Mouse (Mus musculus) T-helper 1 cell (primary cell): Measurements from ENCODE around the gene Dnajc6.

Experiments
- in situ Hi-C: fragments of 300-600 bp; cut with MboI, MseI; formaldehyde crosslinking; loops from one replicate; pipeline ENCODE4 v1.15.1; 2025; ENCODE audit warnings: high pct_unique_total_duplicates

Gene Dnajc6

DNA sequence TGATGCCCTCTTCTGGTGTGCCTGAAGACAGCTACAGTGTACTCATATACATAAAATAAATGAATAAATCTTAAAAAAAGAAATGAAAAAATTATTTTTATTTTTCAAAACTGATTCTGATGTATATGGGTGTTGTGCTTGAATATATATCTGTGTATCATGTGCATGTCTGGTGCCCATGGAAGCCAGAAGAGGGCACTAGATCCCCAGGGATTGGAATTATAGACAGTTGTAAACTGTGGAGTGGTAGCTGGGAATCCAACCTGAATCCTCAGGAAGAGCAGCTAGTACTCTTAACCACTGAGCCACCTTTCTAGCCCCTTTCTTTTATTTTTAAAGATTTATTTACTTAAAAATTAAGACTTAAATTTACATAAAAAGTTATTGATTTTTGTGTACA lies 9.9 kb downstream of the Dnajc6 start:
- in situ Hi-C loops, result no loop called here

DNA sequence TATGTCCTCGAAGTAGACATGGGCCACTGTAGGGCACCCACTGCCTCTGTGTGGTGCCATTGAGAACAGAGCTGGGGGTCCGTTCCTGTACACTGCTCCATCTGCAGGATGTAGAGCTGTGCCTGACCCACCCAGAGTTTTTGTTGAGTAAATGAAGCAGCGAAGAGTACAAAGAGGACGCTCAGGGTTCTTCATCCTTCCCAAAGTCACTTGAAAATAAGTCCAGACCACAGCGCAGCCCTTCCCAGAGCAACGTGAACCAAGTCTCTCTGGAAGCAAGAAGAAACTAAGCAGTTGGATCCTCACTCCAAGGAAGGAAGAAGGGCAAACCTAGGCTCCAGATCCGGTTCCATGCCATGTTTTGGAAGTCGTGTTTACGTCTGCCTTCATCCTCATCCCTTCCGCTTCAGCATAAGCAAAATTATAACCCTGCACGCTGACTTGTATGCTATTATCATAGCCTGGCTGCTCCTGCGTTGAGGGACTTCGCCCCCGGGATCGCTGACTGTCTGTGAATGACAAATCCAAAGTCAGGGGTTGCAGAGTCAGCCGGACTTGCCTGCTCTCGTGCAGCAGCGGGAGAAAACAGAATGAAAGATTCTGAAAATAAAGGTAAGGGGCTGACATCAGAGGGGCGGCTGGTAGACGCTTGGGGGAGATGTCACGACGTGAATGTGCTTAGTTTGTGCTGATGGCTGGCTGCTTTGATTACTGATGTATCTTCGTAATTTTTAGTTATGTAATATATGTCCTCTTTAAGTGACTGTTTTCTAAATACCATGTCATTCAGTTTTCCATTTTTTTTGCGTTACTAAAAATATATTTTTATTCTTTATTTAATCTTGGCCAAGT lies 11.3 kb downstream of the Dnajc6 start:
- in situ Hi-C loops, result no loop called here

DNA sequence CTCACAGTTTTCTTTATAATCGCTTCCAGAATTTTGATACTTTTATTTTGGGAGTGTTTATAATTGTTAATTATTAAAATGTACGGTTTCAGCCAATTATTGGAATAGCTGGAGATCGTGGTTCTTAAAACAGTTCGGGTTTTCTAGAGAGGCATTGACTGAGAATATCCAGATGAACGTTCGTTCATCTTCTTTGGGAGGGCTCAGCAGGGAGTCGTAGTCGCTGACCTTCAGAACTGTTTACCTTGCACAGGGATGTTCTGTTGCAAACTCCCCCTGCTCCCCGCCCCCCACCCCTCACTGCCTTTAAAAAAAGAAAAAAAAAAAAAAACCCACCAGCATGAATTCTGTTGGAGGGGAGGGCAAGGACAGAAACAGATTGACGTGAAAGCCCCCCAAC lies 12.0 kb downstream of the Dnajc6 start:
- in situ Hi-C loops, result no loop called here

DNA sequence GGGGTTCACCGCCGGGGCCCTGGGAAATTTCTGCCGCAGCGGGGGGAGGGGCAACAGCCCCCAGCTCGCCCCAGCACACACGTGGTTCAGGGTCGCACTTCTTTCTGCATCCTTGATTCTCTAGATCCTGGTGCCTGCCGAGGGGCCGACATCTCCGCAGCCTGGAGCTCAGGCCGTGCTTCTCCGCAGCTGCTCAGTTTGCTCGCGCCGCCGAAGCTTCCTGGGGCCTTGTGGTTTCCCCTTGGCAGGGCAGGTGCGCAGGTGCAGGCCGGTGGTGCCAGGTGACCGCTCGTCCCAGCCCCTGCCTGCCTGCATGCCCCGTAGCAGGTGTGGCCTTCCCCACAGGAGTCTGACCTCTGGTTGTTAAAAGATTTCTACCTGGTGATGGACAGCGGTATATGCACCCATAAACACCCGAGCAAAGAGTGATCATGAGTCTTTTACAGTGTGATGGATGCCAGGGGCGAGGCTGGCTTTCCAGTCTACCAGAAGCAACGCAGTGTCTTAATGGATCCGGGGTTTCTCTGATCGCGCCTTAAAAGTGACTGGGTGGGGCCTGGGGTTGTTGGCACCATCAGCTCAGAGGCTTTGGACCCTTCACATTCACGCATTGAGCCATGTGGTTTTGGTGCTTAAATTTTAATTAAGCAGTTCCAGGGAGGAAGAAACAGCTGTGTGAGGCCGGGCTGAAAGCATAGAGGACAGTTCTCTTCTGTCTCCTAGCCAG lies 12.6 kb downstream of the Dnajc6 start:
- in situ Hi-C loops, result no loop called here

DNA sequence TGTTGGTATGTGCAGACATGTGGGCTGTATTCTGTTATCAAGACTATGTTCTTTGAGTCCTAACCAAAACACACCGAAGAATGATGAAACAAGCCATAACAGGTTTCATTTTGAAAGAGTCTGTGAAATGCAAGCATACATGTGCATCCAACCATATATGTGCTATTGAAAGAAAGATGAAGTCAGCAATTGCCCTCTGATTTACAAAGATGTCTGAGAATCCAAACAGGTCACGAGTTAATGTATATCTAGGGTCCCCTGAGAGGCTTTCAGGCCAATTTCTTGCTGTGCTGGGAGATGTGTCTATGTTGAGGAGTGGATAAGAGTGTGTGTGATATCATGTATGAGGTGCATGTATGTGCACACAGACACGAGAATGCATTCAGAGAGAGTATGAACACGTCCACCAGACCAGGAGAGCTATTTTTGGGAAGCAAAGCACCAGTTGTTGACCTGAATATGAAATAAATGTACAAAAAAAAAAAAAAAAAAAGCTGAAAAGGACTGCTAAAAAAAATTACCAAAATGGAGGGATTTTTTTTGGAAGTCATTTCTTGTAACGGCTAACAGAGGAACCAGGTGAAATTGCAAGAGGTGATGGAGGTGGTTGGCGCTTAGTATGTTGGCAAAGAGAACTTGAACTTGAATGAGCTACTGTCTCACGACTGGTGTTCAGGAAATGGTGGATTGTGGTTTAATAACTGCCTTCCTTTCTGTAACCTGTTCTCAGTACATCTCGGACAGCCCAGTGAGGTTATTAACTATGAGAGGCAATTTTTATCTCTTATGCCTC lies 13.9 kb downstream of the Dnajc6 start:
- in situ Hi-C loops, result no loop called here

DNA sequence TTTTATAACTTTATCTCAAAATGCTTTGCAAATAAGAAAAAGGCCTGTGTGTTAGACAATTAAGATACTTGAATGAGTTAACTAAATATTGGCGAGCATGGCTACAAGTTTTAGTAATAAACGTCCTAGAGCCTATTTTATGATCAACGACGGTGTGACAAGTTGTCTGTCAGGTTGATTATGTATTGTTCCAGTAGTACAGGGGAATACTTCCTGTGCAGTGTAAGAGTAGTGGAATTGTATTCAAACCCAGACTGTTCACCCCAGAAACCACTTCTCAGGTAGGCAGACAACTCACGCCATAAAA lies 14.4 kb downstream of the Dnajc6 start:
- in situ Hi-C loops, result no loop called here

DNA sequence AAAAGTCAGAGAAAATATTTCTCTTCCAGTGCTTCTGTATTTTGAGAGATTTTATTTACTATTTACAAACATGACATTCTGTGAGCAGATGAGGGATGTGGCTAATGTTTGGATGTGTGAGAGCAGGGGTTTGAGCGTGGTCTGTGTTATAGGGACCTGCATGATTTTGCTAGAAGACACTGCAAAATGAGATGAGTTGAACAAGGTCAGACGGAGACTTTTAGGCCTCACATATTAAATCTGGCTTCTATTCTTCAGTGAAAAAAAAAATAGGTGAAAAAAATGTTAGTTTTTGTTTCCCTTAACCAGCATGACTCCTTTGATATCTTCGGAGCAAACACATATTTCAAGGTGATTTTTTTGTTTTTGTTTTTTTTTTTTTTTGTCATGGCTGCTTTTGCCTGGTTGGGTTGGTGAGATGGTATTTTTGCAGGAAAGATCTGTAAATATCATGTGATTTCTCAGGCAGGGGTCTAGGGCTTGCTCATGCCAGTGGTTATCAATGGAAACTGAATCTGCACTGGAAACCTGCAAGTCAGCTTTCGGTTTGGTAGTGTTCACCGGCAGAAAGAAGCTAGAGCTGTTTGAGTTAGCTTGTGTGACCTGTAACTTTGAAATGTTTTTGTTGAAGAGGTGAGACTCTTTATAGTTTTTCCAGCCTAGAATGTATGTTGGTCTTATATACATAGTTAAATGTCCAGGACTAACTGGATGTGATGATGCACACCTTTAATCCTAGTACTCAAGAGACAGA lies 15.5 kb downstream of the Dnajc6 start:
- in situ Hi-C loops, result no loop called here

DNA sequence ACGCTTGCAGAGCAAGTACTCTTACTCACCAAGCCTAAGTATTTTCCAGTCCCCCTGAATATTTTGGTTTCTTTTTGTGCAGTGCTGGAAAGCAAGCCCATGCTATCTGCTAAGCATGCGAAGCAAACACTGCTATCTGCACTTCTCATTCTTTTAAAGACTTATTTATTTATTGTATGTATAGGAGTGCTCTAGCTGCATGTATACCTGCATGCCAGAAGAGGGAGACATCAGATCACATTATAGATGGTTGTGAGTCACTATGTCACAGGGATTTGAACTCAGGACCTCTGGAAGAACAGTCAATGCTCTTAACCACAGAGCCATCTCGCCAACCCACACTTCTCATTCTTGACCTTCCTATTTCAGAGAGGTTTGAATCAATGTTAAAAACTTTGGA lies 16.8 kb downstream of the Dnajc6 start:
- in situ Hi-C loops, result no loop called here

DNA sequence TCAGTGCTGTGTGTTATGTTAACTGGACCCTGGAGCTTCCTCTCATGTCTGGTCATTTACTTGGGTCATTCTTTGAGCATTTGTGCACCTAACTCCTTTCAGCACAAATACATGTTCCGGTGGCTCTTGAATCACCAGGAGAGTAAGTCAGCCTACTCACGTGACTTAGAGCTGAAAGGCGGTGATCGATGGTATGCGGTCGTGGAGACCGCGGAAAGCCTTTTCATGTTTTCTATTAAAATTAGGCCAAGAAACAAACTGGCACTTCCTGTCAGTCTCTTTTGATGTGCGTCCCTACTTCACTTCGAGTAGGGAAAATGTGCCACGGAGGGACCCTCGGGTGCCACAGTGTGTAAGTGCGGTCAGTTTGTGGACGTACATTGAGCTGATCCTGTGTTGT lies 19.4 kb downstream of the Dnajc6 start:
- in situ Hi-C loops, result no loop called here

DNA sequence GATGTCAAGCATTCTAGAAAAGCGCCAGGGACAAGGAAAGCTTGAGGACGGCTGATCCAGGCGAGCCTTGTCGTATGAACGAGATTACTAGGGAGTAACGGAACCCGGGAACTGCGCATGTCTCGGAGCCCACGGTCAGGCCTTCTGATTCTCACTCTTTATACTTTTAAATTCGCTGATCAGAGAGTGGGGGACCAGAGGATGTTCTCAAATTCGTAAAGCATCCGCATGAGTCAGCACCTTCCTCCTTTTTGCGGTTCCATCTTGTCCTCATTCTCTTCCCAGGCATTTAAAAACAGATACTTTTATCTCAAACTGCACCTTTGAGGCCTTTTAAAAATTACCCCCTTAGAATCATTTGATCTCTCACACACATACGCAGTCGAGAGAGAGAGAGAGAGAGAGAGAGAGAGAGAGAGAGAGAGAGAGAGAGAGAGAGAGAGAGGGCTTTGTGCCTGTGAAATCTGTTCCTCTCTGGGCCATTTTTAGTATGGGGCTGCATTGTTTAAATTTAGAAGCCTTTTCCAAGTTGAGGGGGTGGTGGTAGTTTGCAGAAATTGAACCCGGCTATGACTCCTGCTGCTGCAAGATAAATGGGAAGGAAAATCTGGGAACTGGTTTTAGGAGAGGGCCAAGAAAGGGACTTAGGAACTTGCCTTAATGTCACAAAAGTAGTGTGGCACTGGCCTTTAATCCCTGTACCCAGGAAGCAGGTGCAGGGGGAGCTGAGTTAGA lies 20.2 kb downstream of the Dnajc6 start:
- in situ Hi-C loops, result no loop called here

DNA sequence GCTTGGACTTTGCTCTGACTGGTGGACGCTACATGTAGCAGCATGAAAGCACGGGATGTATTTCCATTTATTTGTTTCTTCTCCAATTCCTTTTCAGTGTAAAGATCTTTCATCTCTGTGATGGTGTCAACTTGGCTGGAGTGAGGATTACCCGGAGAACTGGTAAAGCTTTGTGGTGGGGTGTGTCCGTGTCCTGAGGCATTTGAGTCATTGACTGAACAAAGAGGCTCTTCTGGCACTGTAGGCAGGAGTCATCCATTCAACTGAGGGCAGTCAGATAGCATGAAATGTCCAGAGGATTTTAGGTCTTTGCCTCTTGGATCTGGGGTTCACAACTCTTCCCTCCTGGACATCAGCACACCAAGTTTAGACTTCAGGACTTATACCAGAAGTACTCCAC lies 35.5 kb downstream of the Dnajc6 start:
- in situ Hi-C loops, result no loop called here

DNA sequence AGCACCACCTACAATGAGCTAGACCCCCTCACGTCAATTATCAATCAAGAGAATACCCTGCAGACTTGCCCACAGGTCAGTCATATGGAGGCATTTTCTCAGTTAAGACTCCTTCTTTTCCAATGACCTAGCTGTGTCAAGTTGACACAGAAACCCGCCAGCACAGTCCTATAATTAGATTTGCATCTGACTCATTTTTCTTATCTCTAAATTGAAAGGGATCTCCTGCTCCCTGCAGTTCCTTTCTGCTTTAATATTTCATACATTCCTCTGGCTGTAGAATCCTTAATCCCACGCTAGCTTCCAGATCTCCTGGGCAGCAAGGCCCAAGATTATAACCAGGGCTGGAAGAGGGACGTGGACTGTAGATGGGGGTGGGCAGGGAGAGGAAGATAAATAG lies 44.1 kb downstream of the Dnajc6 start:
- in situ Hi-C loops, result no loop called here

DNA sequence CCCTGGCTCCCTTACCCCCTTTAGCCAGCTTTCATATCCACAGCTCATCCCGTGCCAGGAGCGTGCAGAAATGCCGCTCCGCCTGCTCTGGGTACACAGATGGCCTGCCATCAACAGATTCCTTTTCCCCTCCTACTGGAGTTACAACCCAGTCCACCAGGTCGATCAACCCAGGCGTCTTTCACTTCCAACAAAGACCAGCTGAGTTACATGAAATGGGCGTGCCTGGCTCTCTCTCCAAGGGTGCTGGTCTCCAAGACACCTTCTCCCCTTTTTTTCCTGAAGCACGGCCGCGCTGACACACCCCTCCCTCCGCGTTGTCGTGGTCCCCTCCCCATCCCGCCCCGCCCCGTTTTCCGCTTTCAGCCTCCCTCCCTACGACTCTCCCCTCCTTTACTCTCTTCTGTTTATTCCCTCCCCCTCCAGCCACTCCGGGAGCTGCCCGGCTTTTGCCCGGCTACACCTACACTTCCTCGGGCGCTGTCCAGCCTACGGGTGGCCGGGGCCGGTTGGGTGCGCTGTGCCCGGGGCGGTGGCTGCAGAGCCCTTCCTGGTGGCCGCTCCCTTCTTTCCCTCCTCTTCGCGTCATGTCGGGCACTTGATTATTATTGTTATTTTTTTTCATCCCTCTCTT lies 53.6 kb downstream of the Dnajc6 start:
- in situ Hi-C loops, result no loop called here

DNA sequence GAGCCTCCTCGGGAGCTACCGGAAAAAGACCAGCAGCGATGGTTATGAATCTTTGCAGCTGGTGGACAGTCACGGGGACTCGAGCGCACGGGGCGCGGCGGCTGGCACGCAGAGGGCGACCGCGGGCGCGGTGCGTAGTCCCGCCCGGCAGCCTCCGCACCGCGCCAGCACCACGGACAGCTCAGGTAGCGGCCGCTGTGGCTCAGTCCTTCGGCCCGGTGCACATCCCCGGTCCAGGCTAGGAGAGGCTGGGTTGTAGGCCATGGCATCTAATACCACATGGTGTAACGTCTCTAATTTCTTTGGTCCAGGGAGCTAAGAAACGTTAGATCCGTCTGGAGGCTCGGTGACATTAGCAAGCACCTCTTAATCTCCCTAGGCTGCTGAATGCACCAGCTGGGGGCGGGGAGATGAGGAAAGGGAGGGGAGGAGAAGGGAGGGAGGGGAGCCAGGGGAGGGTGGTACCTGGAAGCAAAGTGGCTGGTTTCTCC lies 54.3 kb downstream of the Dnajc6 start:
- in situ Hi-C loops, result no loop called here

DNA sequence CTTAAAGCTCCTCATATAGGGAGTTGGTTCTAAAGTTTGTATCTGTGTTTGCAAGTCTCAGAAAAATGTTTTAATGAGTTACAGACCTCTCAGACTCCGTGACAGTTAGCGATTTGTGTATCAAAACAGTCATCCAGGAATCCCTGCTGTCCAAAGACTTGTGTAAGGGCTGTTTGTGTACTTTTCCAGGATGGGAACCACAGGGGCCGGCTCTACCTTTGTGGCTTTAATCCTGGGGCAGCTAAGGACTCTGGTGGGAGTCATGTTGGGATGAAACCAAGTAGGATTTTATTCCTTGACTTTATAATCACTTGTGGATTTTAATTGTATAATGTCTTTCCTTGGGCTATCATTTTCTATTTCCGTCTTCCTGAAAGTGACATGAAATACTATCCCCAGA lies 55.0 kb downstream of the Dnajc6 start:
- in situ Hi-C loops, result no loop called here

DNA sequence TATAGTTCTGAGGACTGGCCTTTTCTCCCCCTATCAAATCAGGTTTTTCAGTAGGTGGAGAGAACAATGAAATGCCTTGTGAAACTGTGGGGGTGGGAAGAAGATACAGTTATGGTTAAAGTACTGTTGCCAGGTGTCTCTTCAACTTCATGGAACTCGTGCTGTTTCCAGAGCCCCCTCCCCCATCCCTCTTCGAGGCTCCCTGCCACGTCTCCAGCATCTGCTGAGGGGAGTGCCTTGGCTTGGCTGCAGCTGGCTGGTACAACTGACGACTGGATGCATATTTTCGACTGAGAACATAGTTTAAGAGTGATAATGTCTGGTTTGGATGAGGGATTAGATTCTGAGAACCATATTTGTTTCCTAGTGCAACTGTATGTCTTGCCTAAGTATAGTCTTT lies 55.9 kb downstream of the Dnajc6 start:
- in situ Hi-C loops, result no loop called here

DNA sequence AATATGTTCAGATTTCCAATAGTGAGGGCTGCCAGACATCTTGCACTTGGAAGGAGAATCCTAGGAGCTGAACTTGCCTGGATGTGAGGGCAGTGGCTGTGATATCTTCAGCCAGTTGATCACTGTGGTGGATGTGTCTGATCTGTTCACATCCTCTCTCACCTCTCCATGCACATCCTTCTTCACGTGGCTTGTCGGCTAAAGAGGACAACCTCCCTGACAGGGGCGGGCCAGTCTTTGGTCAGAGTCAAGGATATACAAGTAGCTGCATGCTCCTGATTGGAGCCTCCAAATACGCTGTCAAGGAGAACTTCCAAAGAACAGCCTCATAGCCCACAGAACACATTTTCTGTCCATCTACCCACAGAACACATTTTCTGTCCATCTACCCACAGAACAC lies 58.6 kb downstream of the Dnajc6 start:
- in situ Hi-C loops, result no loop called here

DNA sequence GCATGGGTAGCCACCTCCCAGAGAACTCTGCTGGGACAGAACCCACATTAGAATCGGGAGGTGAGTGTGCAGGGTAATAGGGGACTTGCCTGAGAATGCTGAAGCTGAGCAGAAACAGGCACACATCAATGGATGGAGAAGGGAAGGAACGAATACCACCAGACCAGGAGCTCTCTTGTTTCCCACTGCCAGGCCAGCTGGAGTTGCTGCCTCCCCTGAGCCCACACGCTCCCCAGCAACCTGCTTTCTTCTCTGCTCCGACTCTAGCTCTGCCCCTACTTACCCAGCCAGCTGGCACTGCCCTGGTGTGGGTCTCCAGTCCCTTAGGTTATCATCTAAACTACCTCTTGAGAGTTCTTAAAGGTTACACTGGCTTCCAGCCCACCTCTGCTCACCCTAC lies 63.7 kb downstream of the Dnajc6 start:
- in situ Hi-C loops, result no loop called here

DNA sequence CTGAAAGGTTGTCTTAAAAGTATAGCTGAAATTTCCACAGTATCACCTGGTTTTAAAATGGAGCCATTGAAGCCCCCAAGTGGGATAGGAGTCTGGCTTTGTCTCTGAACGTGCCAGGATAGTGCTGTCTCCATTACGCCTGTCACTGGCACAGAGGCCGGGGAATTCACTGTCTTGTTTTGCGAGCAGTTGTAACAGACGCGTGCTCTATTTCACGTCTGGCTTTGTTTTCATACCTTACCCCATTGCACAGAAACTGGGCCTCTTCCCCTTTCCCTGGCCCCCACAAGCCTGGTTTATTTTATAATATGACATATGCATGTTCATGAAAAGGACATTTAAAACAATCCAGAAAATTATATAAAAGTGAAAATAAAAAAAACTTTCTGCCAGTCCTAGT lies 66.4 kb downstream of the Dnajc6 start:
- in situ Hi-C loops, result no loop called here

DNA sequence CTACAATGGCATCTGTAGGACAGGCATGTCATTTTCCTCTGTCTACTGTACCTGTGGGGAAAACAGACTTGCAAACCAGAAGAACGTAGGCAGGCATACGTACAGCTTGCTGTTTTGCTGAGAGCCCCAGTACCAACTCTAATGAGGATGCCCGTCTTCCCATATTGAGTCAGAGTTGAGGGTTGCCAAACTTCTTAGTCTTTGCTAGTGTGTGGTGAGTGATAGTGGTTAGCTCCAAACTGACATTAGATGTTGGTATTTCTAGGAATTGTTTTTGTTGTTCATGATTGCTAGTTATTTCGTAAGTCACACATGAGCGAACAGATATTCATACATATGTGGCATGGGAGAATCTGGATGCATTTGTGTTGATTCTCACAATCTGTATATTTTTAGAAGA lies 67.2 kb downstream of the Dnajc6 start:
- in situ Hi-C loops, result no loop called here
